ENCODE assay signal across 8 mouse cellular contexts in the genomic region with DNA sequence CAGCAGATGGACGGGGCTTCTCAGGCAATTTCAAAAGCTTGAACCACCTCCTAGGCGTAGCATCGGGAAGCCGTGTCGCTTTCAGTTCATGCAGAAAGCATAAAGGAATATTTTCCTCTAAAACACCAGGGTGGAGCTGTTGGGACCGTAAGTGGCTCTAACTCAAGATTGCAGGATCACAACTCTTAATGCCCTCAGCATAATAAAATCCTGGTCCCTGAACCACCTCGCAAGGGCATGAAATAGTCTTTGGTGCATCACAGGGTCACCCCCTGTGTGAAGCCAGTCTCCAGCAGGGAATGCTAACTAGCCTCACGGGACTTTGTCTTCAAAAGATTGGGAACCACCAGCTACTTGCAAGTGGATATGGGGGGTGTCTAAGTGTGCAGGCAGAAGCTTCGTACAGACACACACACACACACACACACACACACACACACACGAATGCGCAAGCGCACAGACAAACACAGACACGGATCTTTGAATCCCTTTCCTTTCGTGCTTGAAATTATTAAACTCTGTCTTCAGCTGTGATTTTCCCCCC. TPM values are rescaled to one million over a fixed set of nuclear protein-coding genes. Genes with fewer than 3 reads are reported as not detected.
DNase-seq lines count a peak whose midpoint lies in the region; ATAC-seq and TF ChIP-seq lines count a peak whose summit lies in the region.

TSS of gene Alcam (minus strand) at position 104 of the 544 bp plus-strand sequence.

- peak; percentile 84 for DNase-seq in A20 (ENCODE audit: low read depth, low spot score)
- DNase-seq in adrenal gland, adult 18-20 months (ENCODE audit: low spot score in 2 of 2) = peak; percentile 13 to 20
- DNase-seq in heart, postnatal 0 days (ENCODE audit: low spot score) = peak; percentile 40
- peak; percentile 20 to 76 for DNase-seq in layer of hippocampus, adult 18-20 months (ENCODE audit: low spot score in 2 of 2)
- peak; percentile 44 for DNase-seq in lung, adult 2 months
- peak; percentile 42 for DNase-seq in urinary bladder, postnatal 14 days (ENCODE audit: low spot score)

- H3K4me3 ChIP-seq in embryonic facial prominence, embryonic 13.5 days = peak within 1 kb of the TSS; percentile 65
- H3K4me3 ChIP-seq in heart, postnatal 0 days (ENCODE audit: low read depth, low read length) = peak within 1 kb of the TSS; percentile 60
- H3K4me3 ChIP-seq in lung, adult 2 months (replicated peaks; ENCODE audit: extremely low read depth, low read depth, low read length) = peak within 1 kb of the TSS; percentile 93
- peak within 1 kb of the TSS; percentile 67 for H3K4me3 ChIP-seq in neural tube, embryonic 15.5 days (replicated peaks)

- peaks cover 27% of the 10 kb centered on the region for H3K4me1 ChIP-seq in embryonic facial prominence, embryonic 13.5 days
- no peaks in the 10 kb centered on the region for H3K4me1 ChIP-seq in heart, postnatal 0 days (ENCODE audit: control insufficient read depth, insufficient read depth)
- H3K4me1 ChIP-seq in lung, adult 2 months (ENCODE audit: control insufficient read depth, insufficient read depth, low read length) = peaks cover 2% of the 10 kb centered on the region; the same call in 1 of the 2 replicates
- H3K4me1 ChIP-seq in neural tube, embryonic 15.5 days = peaks cover 35% of the 10 kb centered on the region

- peak within 1 kb of the TSS; percentile 80 for H3K4me2 ChIP-seq in embryonic facial prominence, embryonic 13.5 days
- peak within 1 kb of the TSS; percentile 89 for H3K4me2 ChIP-seq in heart, postnatal 0 days (ENCODE audit: low read depth, low read length)
- peak within 1 kb of the TSS; percentile 83 for H3K4me2 ChIP-seq in neural tube, embryonic 15.5 days

- no peak for TF ChIP-seq POLR2A in lung, adult 2 months (IDR thresholded peaks at IDR 0.05; ENCODE audit: borderline replicate concordance, extremely low read depth, low read depth, low read length)

- TF ChIP-seq CTCF in heart, postnatal 0 days (IDR thresholded peaks at IDR 0.05; ENCODE audit: low read depth) = no peak
- no peak for TF ChIP-seq CTCF in lung, adult 2 months (IDR thresholded peaks at IDR 0.05; ENCODE audit: insufficient read depth, low read length)

- peak within 1 kb of the TSS; percentile 75 for H3K9ac ChIP-seq in embryonic facial prominence, embryonic 13.5 days
- H3K9ac ChIP-seq in heart, postnatal 0 days (replicated peaks; ENCODE audit: low read depth, low read length) = peak within 1 kb of the TSS; percentile 21
- peak within 1 kb of the TSS; percentile 41 for H3K9ac ChIP-seq in neural tube, embryonic 15.5 days (replicated peaks)

- ATAC-seq in embryonic facial prominence, embryonic 13.5 days (ENCODE audit: insufficient number of reproducible peaks, insufficient read depth, low FRiP score, low TSS enrichment, low read depth) = no peak
- ATAC-seq in heart, postnatal 0 days (ENCODE audit: insufficient read depth, low read depth) = no peak
- no peak; the same call in 1 of the 2 replicates for ATAC-seq in neural tube, embryonic 15.5 days (ENCODE audit: low FRiP score)

- no peak for TF ChIP-seq EP300 in heart, postnatal 0 days (IDR thresholded peaks at IDR 0.05; ENCODE audit: low read depth)

- peaks cover 9% of the 10 kb centered on the region; the same call in 1 of the 2 replicates for H3K27me3 ChIP-seq in embryonic facial prominence, embryonic 13.5 days
- no peaks in the 10 kb centered on the region for H3K27me3 ChIP-seq in heart, postnatal 0 days (ENCODE audit: control insufficient read depth, insufficient read depth, low read length)
- H3K27me3 ChIP-seq in neural tube, embryonic 15.5 days (replicated peaks) = no peaks in the 10 kb centered on the region

- no peaks in the 10 kb centered on the region for H3K36me3 ChIP-seq in embryonic facial prominence, embryonic 13.5 days
- no peaks in the 10 kb centered on the region for H3K36me3 ChIP-seq in heart, postnatal 0 days (replicated peaks; ENCODE audit: control insufficient read depth, insufficient read depth, low read length)
- H3K36me3 ChIP-seq in neural tube, embryonic 15.5 days = no peaks in the 10 kb centered on the region

- under 1% methylated on average over 14 of the region's 14 CpGs for WGBS in embryonic facial prominence, embryonic 13.5 days
- WGBS in heart, postnatal 0 days = under 1% methylated on average over 14 of the region's 14 CpGs
- 2% methylated on average over 14 of the region's 14 CpGs for whole genome bisulfite sequencing in lung, adult 2 months
- WGBS in neural tube, embryonic 15.5 days = under 1% methylated on average over 14 of the region's 14 CpGs

- H3K27ac ChIP-seq in embryonic facial prominence, embryonic 13.5 days = peak within 1 kb of the TSS; percentile 63
- H3K27ac ChIP-seq in heart, postnatal 0 days (ENCODE audit: low read depth) = peak within 1 kb of the TSS; percentile 9; the same call in 1 of the 2 replicates
- peak within 1 kb of the TSS; percentile 84 for H3K27ac ChIP-seq in neural tube, embryonic 15.5 days (replicated peaks)

- no peaks in the 10 kb centered on the region for H3K9me3 ChIP-seq in embryonic facial prominence, embryonic 13.5 days
- no peaks in the 10 kb centered on the region for H3K9me3 ChIP-seq in heart, postnatal 0 days (replicated peaks; ENCODE audit: control insufficient read depth, low read length)
- no peaks in the 10 kb centered on the region for H3K9me3 ChIP-seq in neural tube, embryonic 15.5 days (replicated peaks)

RNA-seq across cellular contexts. Expression of gene Alcam, which starts in this region (rescaled TPM):
- total RNA-seq in adrenal gland, adult 18-20 months (2021) = 10 to 100 TPM; 47.4 to 55.9 TPM
- 29.1 and 51.2 TPM in 2 replicates for polyA plus RNA-seq in embryonic facial prominence, embryonic 13.5 days (2015; fragmentation: Nextera tagmentation; extraction: Ambion mirVana)
- total RNA-seq in heart, postnatal 0 days (2014; rRNA removed; ENCODE audit: low replicate concordance) = 11.5 and 20.3 TPM in 2 replicates
- 2.1 and 2.3 TPM in 2 replicates for polyA plus RNA-seq in heart, postnatal 0 days (2015; fragmentation: Nextera tagmentation; extraction: Ambion mirVana)
- 100 to 1,000 TPM; 107 to 119 TPM for total RNA-seq in layer of hippocampus, adult 18-20 months (2021)
- 81.9 and 82.2 TPM in 2 replicates for polyA plus RNA-seq in lung, adult 2 months (2012; rRNA removed)
- polyA plus RNA-seq in neural tube, embryonic 15.5 days (2015; fragmentation: Nextera tagmentation; extraction: Ambion mirVana) = 38.9 and 40.0 TPM in 2 replicates

Comparison
In these comparisons a context has a peak if more than half of its experiments do, and no peak if none do; other contexts are left out.
1. DNase-seq: peak in every context shown above with its lines; median percentile 84 in A20; 48 in layer of hippocampus, adult 18-20 months; 44 in lung, adult 2 months; 42 in urinary bladder, postnatal 14 days; 40 in heart, postnatal 0 days; 16 in adrenal gland, adult 18-20 months.
2. H3K27ac ChIP-seq: peak in every context shown above with its lines; median percentile 84 in neural tube, embryonic 15.5 days; 63 in embryonic facial prominence, embryonic 13.5 days; 9 in heart, postnatal 0 days.
3. H3K9ac ChIP-seq: peak in every context shown above with its lines; median percentile 75 in embryonic facial prominence, embryonic 13.5 days; 41 in neural tube, embryonic 15.5 days; 21 in heart, postnatal 0 days.